Mouse (Mus musculus) hindbrain, embryonic 13.5 days (tissue): ENCODE results near the gene Bricd5. TPM values are rescaled to one million over a fixed set of nuclear protein-coding genes. Genes with fewer than 3 reads are reported as not detected.
"Not testable (repeated sequence)": the region's sequence is repeated elsewhere in the genome, so short reads cannot be mapped to it uniquely, and the experiment has no call there.

Experiments used
- ATAC-seq: fragments of 200-750 bp; cut with Nextera tagmentation; 2 replicates; pipeline ENCODE4 v1.8.0; 2017; ENCODE audit warnings: moderate TSS enrichment; ENCODE audit not compliant: low FRiP score
- H3K27ac ChIP-seq: fragments of 300-500 bp; sonication (generic); 2 replicates; pipeline ENCODE4 v1.5.1; 2015; ENCODE audit warnings: inconsistent platforms, mild to moderate bottlenecking, moderate library complexity
- H3K27me3 ChIP-seq: fragments of 300-500 bp; sonication (generic); 2 replicates; pipeline ENCODE4 v1.6.1; 2015; ENCODE audit warnings: mild to moderate bottlenecking, inconsistent platforms
- H3K36me3 ChIP-seq: fragments of 300-500 bp; sonication (generic); 2 replicates; pipeline ENCODE4 v1.6.1; 2015; ENCODE audit warnings: mild to moderate bottlenecking, inconsistent platforms
- H3K4me1 ChIP-seq: fragments of 300-500 bp; sonication (generic); replicated peaks from 2 replicates; pipeline ENCODE4 v1.6.1; 2015; ENCODE audit warnings: inconsistent platforms
- H3K4me2 ChIP-seq: fragments of 300-500 bp; sonication (generic); 2 replicates; pipeline ENCODE4 v1.6.1; 2015; ENCODE audit warnings: inconsistent platforms, mild to moderate bottlenecking, moderate library complexity
- H3K4me3 ChIP-seq: fragments of 300-500 bp; sonication (generic); 2 replicates; pipeline ENCODE4 v1.5.1; 2015; ENCODE audit warnings: mild to moderate bottlenecking, inconsistent platforms
- H3K9ac ChIP-seq: fragments of 300-500 bp; sonication (generic); 2 replicates; pipeline ENCODE4 v1.6.1; 2015; ENCODE audit warnings: mild to moderate bottlenecking, inconsistent platforms
- H3K9me3 ChIP-seq: fragments of 300-500 bp; sonication (generic); 2 replicates; pipeline ENCODE4 v1.6.1; 2016; ENCODE audit warnings: inconsistent platforms
- WGBS: fragments of 180-500 bp; shearing (Covaris S2); methylation state at CpG from one replicate; pipeline ENCODE4 v1.1.7; 2015; 5-methylcytosine and 5-hydroxymethylcytosine counted together
- polyA plus RNA-seq: library from polyadenylated mRNA; unstranded; fragments of >200 nt; fragmentation: Nextera tagmentation; extraction: Ambion mirVana; gene quantifications from 2 replicates; pipeline ENCODE4 v1.2.1, GENCODE M21; 2015

Bricd5 gene
- polyA plus RNA-seq, 1 experiment from 2014 or later: 1.2 TPM

DNA sequence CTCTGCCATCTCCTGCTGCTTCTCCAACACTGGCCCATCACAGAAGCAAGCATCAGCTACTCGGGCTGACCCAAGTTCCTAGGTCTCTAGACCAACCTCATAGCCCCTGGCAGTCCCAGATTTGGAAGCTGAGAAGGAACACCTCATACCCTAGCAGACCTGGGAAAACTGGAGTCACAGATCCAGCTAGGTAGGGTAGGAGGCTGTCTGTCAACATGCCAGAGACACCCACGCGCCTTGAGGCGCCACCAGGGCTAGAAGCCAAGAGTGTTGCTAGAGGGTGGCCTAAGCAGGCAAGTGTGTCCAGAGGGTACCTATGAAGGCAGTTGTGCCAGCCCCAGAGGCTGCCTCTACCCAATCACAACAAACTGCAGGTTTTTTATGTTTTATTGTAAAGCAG is 30.3 kb upstream of the Bricd5 start:
- WGBS: 89% methylated on average over 4 of the region's 4 CpGs
- ATAC-seq: no peak
- H3K4me2 ChIP-seq: no peak overlapping the region
- no peaks in the 10 kb centered on the region for H3K9me3 ChIP-seq
- H3K27me3 ChIP-seq: no peaks in the 10 kb centered on the region
- H3K4me3 ChIP-seq: no peak overlapping the region
- H3K4me1 ChIP-seq: no peaks in the 10 kb centered on the region
- H3K36me3 ChIP-seq: peaks cover 98% of the 10 kb centered on the region
- H3K27ac ChIP-seq: no peak overlapping the region
- H3K9ac ChIP-seq: no peak overlapping the region

DNA sequence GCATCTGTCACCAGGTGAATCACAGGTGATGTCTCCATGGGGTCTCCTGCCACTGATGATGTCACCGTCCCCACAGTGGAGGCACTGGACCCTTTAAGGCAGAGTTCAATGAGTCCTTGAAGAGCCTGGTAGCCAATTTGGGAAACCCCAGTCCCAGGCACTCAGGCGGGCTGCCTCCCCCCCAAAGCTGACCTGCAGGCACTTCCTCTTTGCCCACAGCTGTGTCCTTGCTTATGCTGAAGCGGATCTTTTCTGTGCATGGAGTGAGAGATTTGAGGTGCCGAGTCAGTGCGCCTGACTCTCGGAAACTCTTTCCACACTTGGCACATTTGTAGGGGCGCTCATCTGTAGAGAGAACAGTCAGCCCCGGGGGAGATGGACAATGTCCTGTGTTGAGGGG is 27.1 kb upstream of the Bricd5 start:
- no peak overlapping the region for H3K27ac ChIP-seq
- H3K9ac ChIP-seq: no peak overlapping the region
- ATAC-seq: no peak
- peaks cover 98% of the 10 kb centered on the region for H3K36me3 ChIP-seq
- no peaks in the 10 kb centered on the region for H3K27me3 ChIP-seq
- H3K9me3 ChIP-seq: no peaks in the 10 kb centered on the region
- WGBS: 97% methylated on average over 8 of the region's 8 CpGs
- no peak overlapping the region for H3K4me3 ChIP-seq
- H3K4me1 ChIP-seq: no peaks in the 10 kb centered on the region; the same call in 1 of the 2 replicates
- H3K4me2 ChIP-seq: no peak overlapping the region

DNA sequence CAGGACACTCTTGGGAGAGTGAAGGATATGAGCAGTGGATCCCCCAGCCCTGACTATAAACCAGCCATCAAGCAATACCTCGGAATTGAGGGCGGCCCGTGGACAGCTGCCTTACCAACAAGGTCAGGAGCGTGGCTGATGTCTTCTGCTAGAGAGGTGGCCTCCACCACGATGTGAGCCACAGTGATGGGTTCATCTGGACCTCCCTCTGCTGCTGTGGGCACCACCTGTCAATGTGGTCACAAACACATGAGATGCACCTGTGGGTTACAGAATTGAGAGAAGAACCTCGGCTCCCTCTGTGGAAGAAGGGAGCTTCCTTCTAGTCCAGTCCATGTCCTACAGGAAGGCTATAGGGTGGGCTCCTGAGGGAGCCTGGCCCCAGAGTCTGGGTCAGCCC is 24.2 kb upstream of the Bricd5 start:
- H3K36me3 ChIP-seq: peaks cover 72% of the 10 kb centered on the region

DNA sequence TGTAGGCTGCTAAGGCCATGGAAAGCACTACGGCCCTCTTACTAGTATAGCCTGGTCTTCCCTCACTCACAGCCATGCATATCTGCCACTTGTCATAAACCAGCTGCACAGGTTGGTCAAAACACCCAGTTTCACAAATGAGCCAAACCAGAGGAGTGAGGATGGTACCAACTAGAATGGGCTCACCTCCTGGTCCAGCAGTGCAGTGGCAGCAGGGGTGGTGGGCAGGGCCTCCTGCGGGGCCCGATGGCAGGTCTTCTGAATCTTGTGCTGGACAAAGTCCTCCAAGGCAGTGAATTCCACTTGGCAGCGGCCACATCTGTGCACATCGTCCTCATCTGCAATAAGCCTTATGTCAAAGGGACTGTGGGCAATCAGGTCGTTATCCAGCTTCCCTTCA is 22.5 kb upstream of the Bricd5 start:
- H3K27me3 ChIP-seq: no peaks in the 10 kb centered on the region
- no peak overlapping the region for H3K9ac ChIP-seq
- H3K9me3 ChIP-seq: no peaks in the 10 kb centered on the region
- no peak overlapping the region for H3K4me2 ChIP-seq
- WGBS: 97% methylated on average over 6 of the region's 6 CpGs
- no peak overlapping the region for H3K4me3 ChIP-seq
- no peak overlapping the region for H3K27ac ChIP-seq
- peaks cover 55% of the 10 kb centered on the region for H3K36me3 ChIP-seq
- ATAC-seq: no peak
- peaks cover 33% of the 10 kb centered on the region for H3K4me1 ChIP-seq

More for the DNA sequence above, 24.2 kb upstream of the Bricd5 start:
- Histone ChIP-seq H3K27me3 (no peaks in the 10 kb centered on the region), H3K9me3 (no peaks in the 10 kb centered on the region), H3K9ac (no peak overlapping the region), H3K4me3 (no peak overlapping the region), H3K4me2 (no peak overlapping the region), H3K4me1 (peaks cover 29% of the 10 kb centered on the region), H3K27ac (no peak overlapping the region)
- ATAC-seq: no peak
- WGBS: 95% methylated on average over 6 of the region's 6 CpGs

DNA sequence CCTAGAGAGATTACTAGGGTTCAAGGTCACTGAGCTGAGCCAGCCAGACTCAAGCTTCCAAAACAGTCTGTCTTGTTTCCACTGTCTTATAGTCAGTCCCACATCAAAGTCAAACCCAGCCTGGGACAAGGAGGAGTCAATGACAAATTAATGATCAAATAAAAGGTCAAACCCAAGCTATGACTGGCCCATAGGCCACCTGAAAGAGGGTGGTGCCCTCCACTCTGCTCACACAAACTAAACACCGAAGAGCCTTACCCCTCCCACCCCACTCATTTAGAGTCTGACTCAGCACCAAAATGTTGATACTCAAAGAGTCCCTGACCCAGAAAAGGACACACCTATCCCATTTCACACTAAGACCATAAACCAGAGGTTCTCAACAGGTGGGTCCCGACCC is 20.3 kb upstream of the Bricd5 start:
- peaks cover 33% of the 10 kb centered on the region for H3K36me3 ChIP-seq
- no peak overlapping the region for H3K9ac ChIP-seq
- ATAC-seq: no peak
- WGBS: 91% methylated on average over 2 of the region's 2 CpGs
- no peak overlapping the region for H3K4me3 ChIP-seq
- H3K27ac ChIP-seq: no peak overlapping the region
- H3K9me3 ChIP-seq: no peaks in the 10 kb centered on the region
- peaks cover 33% of the 10 kb centered on the region for H3K4me1 ChIP-seq
- H3K27me3 ChIP-seq: no peaks in the 10 kb centered on the region
- H3K4me2 ChIP-seq: peak overlapping the region; percentile 79

DNA sequence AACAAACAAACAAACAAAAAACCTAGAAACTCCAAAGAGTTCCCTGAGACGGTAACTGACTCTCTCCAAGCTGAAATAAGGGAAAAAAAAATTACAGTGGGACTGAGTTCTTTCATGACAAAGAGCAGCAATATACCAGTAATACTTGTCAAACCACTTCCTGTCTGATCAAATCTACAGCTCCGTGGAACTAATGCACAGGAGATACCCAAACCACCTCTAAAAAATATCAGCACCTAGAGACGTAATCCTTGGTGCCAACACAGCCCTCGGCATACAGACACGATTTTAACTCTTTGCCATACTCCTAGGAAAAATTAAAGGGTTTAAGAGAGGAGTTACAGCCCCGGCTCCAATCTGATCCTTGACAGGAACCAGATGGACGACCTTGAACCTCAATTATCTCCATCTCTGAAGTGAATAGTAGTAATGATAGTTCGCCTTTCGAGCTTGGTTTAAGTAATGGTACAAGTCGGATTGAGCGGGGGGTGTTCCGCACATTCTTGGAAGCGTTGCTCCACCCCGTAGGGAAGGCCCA is 19.4 kb upstream of the Bricd5 start:
- no peaks in the 10 kb centered on the region for H3K27me3 ChIP-seq
- H3K9ac ChIP-seq: peak overlapping the region; percentile 85
- H3K4me2 ChIP-seq: peak overlapping the region; percentile 79
- H3K36me3 ChIP-seq: peaks cover 24% of the 10 kb centered on the region
- H3K27ac ChIP-seq: peak overlapping the region; percentile 94
- ATAC-seq: no peak
- WGBS: 9% methylated on average over 14 of the region's 14 CpGs
- H3K4me1 ChIP-seq: peaks cover 33% of the 10 kb centered on the region
- peak overlapping the region; percentile 75 for H3K4me3 ChIP-seq
- no peaks in the 10 kb centered on the region for H3K9me3 ChIP-seq

DNA sequence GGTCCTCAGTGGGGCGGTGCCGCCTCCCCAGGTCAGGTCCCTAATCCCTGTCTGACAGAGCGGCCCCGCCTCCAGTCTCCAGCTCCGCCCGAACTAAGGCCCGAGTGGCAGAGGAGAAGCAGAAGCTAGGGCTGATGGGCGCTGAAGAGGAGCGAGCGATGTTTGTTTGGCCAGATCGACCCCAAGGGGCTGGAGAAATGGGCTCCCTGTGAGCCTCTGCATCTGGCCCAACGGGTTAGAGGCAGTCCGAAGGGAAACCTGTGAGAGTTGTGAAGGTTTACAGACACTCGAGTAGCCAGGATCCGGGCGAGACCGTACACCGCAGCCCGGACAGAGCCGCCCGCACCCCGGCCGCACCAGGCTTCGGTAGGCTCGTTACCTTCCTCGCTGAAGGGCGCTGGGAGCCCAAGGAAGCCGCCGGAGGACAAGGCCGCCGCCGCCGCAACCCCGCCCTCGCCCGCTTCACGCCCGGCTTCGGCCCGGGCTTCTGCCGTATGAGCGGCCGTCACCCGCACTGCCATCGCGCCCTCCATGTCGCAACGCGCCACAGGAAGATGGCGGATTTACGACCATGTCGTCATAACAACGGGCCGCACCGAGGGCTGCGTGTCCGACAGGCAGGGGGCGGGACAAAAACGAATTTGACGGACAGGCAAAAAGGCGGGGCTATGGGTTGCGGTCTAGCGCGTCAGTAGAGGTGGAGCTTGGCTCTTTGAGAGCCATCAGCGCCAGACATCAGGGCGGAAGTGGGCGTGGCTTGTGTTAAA is 18.7 kb upstream of the Bricd5 start:
- H3K4me1 ChIP-seq: peaks cover 33% of the 10 kb centered on the region
- H3K27me3 ChIP-seq: no peaks in the 10 kb centered on the region
- WGBS: under 1% methylated on average over 66 of the region's 67 CpGs
- peak overlapping the region; percentile 75 for H3K4me3 ChIP-seq
- peak overlapping the region; percentile 85 for H3K9ac ChIP-seq
- peaks cover 18% of the 10 kb centered on the region for H3K36me3 ChIP-seq
- H3K9me3 ChIP-seq: no peaks in the 10 kb centered on the region
- peak; percentile 96 for ATAC-seq
- peak overlapping the region; percentile 79 for H3K4me2 ChIP-seq
- H3K27ac ChIP-seq: peak overlapping the region; percentile 94

DNA sequence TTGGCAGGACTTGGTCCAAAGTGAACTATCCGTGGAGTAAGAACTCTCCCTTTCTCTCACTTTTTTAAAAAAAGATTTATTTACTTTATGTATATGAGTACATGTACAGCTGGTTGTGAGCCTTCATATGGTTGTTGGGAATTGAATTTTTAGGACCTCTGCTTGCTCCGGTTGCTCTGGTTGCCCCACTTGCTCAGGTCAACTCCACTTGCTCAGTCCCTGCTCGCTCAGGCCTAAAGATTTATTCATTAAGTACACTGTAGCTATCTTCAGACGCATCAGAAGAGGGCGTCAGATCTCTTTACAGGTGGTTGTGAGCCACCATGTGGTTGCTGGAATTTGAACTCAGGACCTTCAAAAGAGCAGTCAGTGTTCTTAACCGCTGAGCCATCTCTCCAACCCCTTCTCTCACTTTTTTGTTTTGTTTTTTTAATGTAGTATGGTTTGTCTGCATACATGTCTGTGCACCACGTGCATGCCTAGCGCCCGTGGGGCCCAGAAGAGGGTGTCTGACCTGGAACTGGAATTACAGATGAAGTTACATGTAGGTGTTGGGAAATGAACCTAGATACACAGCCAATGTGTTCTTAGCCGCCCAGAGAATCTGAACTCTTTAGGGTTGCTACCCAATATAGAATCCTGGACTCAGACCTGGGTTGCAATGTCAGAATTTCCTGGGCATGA is 18.0 kb upstream of the Bricd5 start:
- Histone ChIP-seq H3K4me1 (peaks cover 33% of the 10 kb centered on the region), H3K36me3 (peaks cover 10% of the 10 kb centered on the region), H3K27ac (peak overlapping the region; percentile 60), H3K4me3 (peak overlapping the region; percentile 75), H3K4me2 (peak overlapping the region; percentile 79)
- WGBS: 49% methylated on average over 10 of the region's 10 CpGs
- H3K9ac ChIP-seq, H3K27me3 ChIP-seq, ATAC-seq, H3K9me3 ChIP-seq: not testable (repeated sequence)

DNA sequence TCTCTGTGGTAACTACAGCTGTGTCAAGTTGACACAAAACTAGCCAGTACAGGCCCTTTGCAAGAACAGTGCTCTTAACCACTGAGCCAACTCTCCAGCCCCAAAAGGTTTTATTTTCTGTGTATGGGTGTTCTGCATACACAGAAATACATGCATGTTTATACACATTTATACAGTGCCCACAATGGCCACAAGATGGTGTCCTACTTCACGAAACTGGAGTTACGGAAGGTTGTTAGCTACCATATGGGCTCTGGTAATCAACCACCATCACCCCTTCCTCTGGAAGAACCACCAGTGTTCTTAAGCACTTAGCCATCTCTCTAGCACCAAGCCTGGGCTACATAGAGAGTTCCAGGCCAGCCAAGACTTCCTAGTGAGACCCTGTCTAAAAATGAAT is 12.1 kb upstream of the Bricd5 start:
- Histone ChIP-seq H3K27me3 (no peaks in the 10 kb centered on the region), H3K27ac (no peak overlapping the region), H3K9ac (no peak overlapping the region), H3K4me2 (no peak overlapping the region), H3K9me3 (no peaks in the 10 kb centered on the region), H3K36me3 (no peaks in the 10 kb centered on the region), H3K4me1 (no peaks in the 10 kb centered on the region), H3K4me3 (no peak overlapping the region)
- no peak for ATAC-seq
- WGBS: 65% methylated on average over 2 of the region's 2 CpGs

DNA sequence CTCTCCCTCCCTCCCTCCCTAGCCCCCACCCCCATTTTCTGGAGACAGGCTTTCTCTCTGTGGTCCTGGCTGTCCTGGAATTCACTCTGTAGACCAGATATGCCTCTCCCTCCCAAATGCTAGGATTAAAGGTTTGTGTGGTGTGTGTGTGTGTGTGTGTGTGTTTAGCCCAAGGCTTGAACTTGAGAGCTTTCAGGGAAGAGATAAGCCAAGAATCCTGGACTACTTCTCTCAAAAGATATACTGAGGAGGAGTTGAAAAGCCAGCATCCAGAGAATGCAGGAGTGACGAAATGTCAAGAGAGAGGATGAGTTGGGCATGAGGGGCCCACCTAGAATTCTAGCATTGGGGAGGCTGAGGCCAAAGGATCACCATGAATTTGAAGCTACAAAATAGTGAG is 10.8 kb upstream of the Bricd5 start:
- no peaks in the 10 kb centered on the region for H3K4me1 ChIP-seq
- no peak overlapping the region for H3K4me2 ChIP-seq
- no peak overlapping the region for H3K9ac ChIP-seq
- H3K27ac ChIP-seq: no peak overlapping the region
- H3K36me3 ChIP-seq: no peaks in the 10 kb centered on the region
- WGBS: 84% methylated on average over 1 of the region's 1 CpGs
- H3K27me3 ChIP-seq: no peaks in the 10 kb centered on the region
- ATAC-seq: no peak
- no peak overlapping the region for H3K4me3 ChIP-seq
- H3K9me3 ChIP-seq: no peaks in the 10 kb centered on the region

DNA sequence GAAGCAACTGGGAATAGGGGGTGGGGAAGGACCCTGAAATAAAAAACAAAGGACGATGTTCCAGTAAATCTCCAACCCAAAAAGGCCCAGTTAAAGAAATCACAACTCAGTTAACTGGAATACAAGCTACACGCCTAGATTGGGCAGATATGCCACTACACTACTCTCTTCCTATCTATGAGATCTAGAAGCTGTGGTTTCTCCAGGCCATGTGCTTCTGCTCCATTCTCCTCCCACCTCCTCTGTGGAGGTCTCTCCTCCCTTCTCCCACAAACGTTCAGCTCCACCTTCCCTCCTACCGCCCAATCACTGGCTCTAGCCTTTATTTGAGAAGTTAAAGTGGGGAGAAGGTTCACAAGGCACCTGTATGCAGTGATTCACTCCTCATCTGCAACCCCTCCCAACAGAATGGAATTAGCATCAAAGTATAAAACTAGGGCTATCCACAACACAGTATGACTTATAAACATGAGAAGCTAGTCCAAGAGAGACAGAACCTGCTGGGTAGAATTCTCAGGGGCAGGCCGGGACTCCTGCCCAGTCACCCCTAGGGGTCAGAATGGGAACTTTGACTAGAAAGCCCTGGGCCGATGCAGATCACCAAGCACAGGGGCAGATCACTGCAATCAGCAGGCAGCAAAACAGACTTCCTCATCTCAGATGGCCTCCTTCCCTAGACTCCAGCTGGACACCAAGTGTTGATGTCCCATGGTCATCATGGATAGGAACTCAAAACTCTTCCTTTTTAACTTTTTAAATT is 10.1 kb upstream of the Bricd5 start:
- Histone ChIP-seq H3K4me2 (no peak overlapping the region), H3K9me3 (no peaks in the 10 kb centered on the region), H3K36me3 (no peaks in the 10 kb centered on the region), H3K4me3 (no peak overlapping the region), H3K4me1 (no peaks in the 10 kb centered on the region), H3K27me3 (no peaks in the 10 kb centered on the region), H3K9ac (no peak overlapping the region), H3K27ac (no peak overlapping the region)
- no peak for ATAC-seq
- 65% methylated on average over 6 of the region's 6 CpGs for WGBS

DNA sequence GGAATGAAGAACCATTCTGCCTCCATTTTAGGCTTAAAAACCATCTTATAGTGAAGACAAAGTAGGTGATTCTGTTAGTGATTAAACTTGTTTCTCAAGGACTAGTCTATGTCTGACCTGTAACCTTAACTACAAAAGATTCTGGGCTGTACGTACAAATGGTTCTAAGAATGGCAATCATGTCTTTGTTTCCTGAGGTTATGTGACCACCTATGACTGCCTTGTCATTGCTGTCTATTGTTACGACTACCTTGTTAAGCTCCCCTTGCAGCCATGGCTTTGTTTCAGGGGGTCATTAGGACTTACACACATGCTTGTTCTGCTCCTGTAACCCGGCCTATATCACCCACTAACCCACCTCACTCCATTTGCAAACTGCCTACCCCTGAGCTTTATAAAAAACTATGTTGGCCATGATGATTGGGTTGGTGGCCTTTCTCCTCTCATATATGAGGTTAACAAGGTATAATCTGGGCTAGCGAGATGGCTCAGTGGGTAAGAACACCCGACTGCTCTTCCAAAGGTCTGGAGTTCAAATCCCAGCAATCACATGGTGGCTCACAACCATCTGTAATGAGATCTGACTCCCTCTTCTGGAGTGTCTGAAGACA is 4.9 kb upstream of the Bricd5 start:
- no peaks in the 10 kb centered on the region for H3K27me3 ChIP-seq
- no peak overlapping the region for H3K4me3 ChIP-seq
- ATAC-seq: no peak
- H3K36me3 ChIP-seq: peaks cover 3% of the 10 kb centered on the region
- WGBS: 93% methylated on average over 5 of the region's 5 CpGs
- no peak overlapping the region for H3K4me2 ChIP-seq
- H3K9ac ChIP-seq: no peak overlapping the region
- H3K27ac ChIP-seq: no peak overlapping the region
- no peaks in the 10 kb centered on the region for H3K9me3 ChIP-seq
- H3K4me1 ChIP-seq: peaks cover 30% of the 10 kb centered on the region
